Mouse (Mus musculus): ENCODE results near the gene Slc39a7. TPM values are rescaled to one million over a fixed set of nuclear protein-coding genes. Genes with fewer than 3 reads are reported as not detected.

Slc39a7 gene
- polyA plus RNA-seq (2015; fragmentation: Nextera tagmentation; extraction: Ambion mirVana), result 158 and 161 TPM in 2 replicates

GRCm38 (mm10) chr17:34031465-34032173, at the start of gene Slc39a7, which contains the start of gene Rxrb:
TSS of gene Slc39a7 (minus strand) at chr17:34031682.
TSS of gene Rxrb (plus strand) at chr17:34031812.
- peaks cover 52% of the 10 kb centered on the region for H3K36me3 ChIP-seq
- H3K4me3 ChIP-seq, result peak within 1 kb of the TSS; percentile 87
- H3K27me3 ChIP-seq, result no peaks in the 10 kb centered on the region
- H3K4me1 ChIP-seq (replicated peaks), result peaks cover 64% of the 10 kb centered on the region
- H3K27ac ChIP-seq (replicated peaks), result peak within 1 kb of the TSS; percentile 98
- peak within 1 kb of the TSS; percentile 96 for H3K9ac ChIP-seq
- WGBS, result under 1% methylated on average over 81 of the region's 88 CpGs
- H3K9me3 ChIP-seq, result no peaks in the 10 kb centered on the region
- peak; percentile 80 for ATAC-seq (ENCODE audit: low read depth)
- H3K4me2 ChIP-seq, result peak within 1 kb of the TSS; percentile 100

GRCm38 (mm10) chr17:34079621-34080020, 48.1 kb upstream of the Slc39a7 start:
- H3K27ac ChIP-seq (replicated peaks), result no peak overlapping the region
- peaks cover 17% of the 10 kb centered on the region for H3K27me3 ChIP-seq
- H3K4me2 ChIP-seq, result no peak overlapping the region
- WGBS, result 30% methylated on average over 5 of the region's 5 CpGs
- H3K9me3 ChIP-seq, result no peaks in the 10 kb centered on the region
- peaks cover 5% of the 10 kb centered on the region; the same call in 1 of the 2 replicates for H3K4me1 ChIP-seq (replicated peaks)
- no peak overlapping the region for H3K9ac ChIP-seq
- H3K4me3 ChIP-seq, result no peak overlapping the region
- ATAC-seq (ENCODE audit: low read depth), result peak; percentile 86
- no peaks in the 10 kb centered on the region for H3K36me3 ChIP-seq

GRCm38 (mm10) chr17:34079002-34079401, 47.5 kb upstream of the Slc39a7 start:
- WGBS, result 92% methylated on average over 11 of the region's 11 CpGs
- no peak for ATAC-seq (ENCODE audit: low read depth)
- H3K27me3 ChIP-seq, result peaks cover 17% of the 10 kb centered on the region
- no peak overlapping the region for H3K4me2 ChIP-seq
- no peaks in the 10 kb centered on the region for H3K36me3 ChIP-seq
- no peaks in the 10 kb centered on the region for H3K9me3 ChIP-seq
- no peak overlapping the region for H3K9ac ChIP-seq
- no peak overlapping the region for H3K27ac ChIP-seq (replicated peaks)
- no peak overlapping the region for H3K4me3 ChIP-seq
- peaks cover 5% of the 10 kb centered on the region; the same call in 1 of the 2 replicates for H3K4me1 ChIP-seq (replicated peaks)

- H3K4me2 ChIP-seq, result no peak overlapping the region
- H3K9me3 ChIP-seq, result no peaks in the 10 kb centered on the region
- no peak overlapping the region for H3K4me3 ChIP-seq
- H3K27me3 ChIP-seq, result peaks cover 17% of the 10 kb centered on the region
- ATAC-seq (ENCODE audit: low read depth), result no peak
- H3K27ac ChIP-seq (replicated peaks), result no peak overlapping the region
- H3K4me1 ChIP-seq (replicated peaks), result peaks cover 4% of the 10 kb centered on the region; the same call in 1 of the 2 replicates
- 64% methylated on average over 4 of the region's 4 CpGs for WGBS
- no peak overlapping the region for H3K9ac ChIP-seq
- no peaks in the 10 kb centered on the region for H3K36me3 ChIP-seq
These were observed 46.7 kb upstream of the Slc39a7 start for GRCm38 (mm10) chr17:34078148-34078547.

- Histone ChIP-seq H3K27me3 (peaks cover 17% of the 10 kb centered on the region), H3K9ac (no peak overlapping the region), H3K27ac (replicated peaks) (no peak overlapping the region), H3K36me3 (no peaks in the 10 kb centered on the region), H3K4me3 (no peak overlapping the region), H3K9me3 (no peaks in the 10 kb centered on the region), H3K4me2 (no peak overlapping the region), H3K4me1 (replicated peaks) (no peaks in the 10 kb centered on the region)
- 2% methylated on average over 9 of the region's 9 CpGs for WGBS
- no peak for ATAC-seq (ENCODE audit: low read depth)
These were observed 46.1 kb upstream of the Slc39a7 start for GRCm38 (mm10) chr17:34077549-34077948.

- H3K4me1 ChIP-seq (replicated peaks), result no peaks in the 10 kb centered on the region
- no peaks in the 10 kb centered on the region for H3K36me3 ChIP-seq
- H3K27ac ChIP-seq (replicated peaks), result no peak overlapping the region
- H3K9ac ChIP-seq, result no peak overlapping the region
- no peak overlapping the region for H3K4me3 ChIP-seq
- ATAC-seq (ENCODE audit: low read depth), result no peak
- H3K27me3 ChIP-seq, result peaks cover 17% of the 10 kb centered on the region
- no peaks in the 10 kb centered on the region for H3K9me3 ChIP-seq
- no peak overlapping the region for H3K4me2 ChIP-seq
- WGBS, result 47% methylated on average over 7 of the region's 7 CpGs
These were observed 43.8 kb upstream of the Slc39a7 start for GRCm38 (mm10) chr17:34075271-34075670.

GRCm38 (mm10) chr17:34072091-34072490, 40.6 kb upstream of the Slc39a7 start:
- no peak overlapping the region for H3K9ac ChIP-seq
- peaks cover 14% of the 10 kb centered on the region for H3K27me3 ChIP-seq
- H3K27ac ChIP-seq (replicated peaks), result no peak overlapping the region
- WGBS, result 71% methylated on average over 5 of the region's 5 CpGs
- no peak overlapping the region for H3K4me3 ChIP-seq
- no peak overlapping the region for H3K4me2 ChIP-seq
- no peaks in the 10 kb centered on the region for H3K9me3 ChIP-seq
- no peak for ATAC-seq (ENCODE audit: low read depth)
- H3K36me3 ChIP-seq, result no peaks in the 10 kb centered on the region
- H3K4me1 ChIP-seq (replicated peaks), result no peaks in the 10 kb centered on the region

- H3K9me3 ChIP-seq, result no peaks in the 10 kb centered on the region
- peaks cover 10% of the 10 kb centered on the region; the same call in 1 of the 2 replicates for H3K36me3 ChIP-seq
- no peaks in the 10 kb centered on the region for H3K4me1 ChIP-seq (replicated peaks)
- H3K9ac ChIP-seq, result no peak overlapping the region
- H3K4me3 ChIP-seq, result no peak overlapping the region
- no peaks in the 10 kb centered on the region for H3K27me3 ChIP-seq
- no peak for ATAC-seq (ENCODE audit: low read depth)
- 53% methylated on average over 3 of the region's 3 CpGs for WGBS
- no peak overlapping the region for H3K4me2 ChIP-seq
- H3K27ac ChIP-seq (replicated peaks), result no peak overlapping the region
These were observed 37.4 kb upstream of the Slc39a7 start for GRCm38 (mm10) chr17:34068864-34069263.

- H3K36me3 ChIP-seq, result peaks cover 27% of the 10 kb centered on the region; the same call in 1 of the 2 replicates
- H3K4me1 ChIP-seq (replicated peaks), result no peaks in the 10 kb centered on the region
- 82% methylated on average over 7 of the region's 7 CpGs for WGBS
- H3K9ac ChIP-seq, result no peak overlapping the region
- no peaks in the 10 kb centered on the region for H3K9me3 ChIP-seq
- H3K27me3 ChIP-seq, result no peaks in the 10 kb centered on the region
- no peak overlapping the region for H3K4me2 ChIP-seq
- H3K27ac ChIP-seq (replicated peaks), result no peak overlapping the region
- no peak for ATAC-seq (ENCODE audit: low read depth)
- H3K4me3 ChIP-seq, result no peak overlapping the region
These were observed 25.7 kb upstream of the Slc39a7 start for GRCm38 (mm10) chr17:34057224-34057623.

GRCm38 (mm10) chr17:34047404-34048050, 16.0 kb upstream of the Slc39a7 start:
- Histone ChIP-seq H3K9ac (no peak overlapping the region), H3K9me3 (no peaks in the 10 kb centered on the region; the same call in 1 of the 2 replicates), H3K27ac (replicated peaks) (no peak overlapping the region), H3K27me3 (no peaks in the 10 kb centered on the region), H3K4me2 (no peak overlapping the region), H3K4me3 (no peak overlapping the region), H3K36me3 (peaks cover 13% of the 10 kb centered on the region), H3K4me1 (replicated peaks) (no peaks in the 10 kb centered on the region)
- WGBS, result 94% methylated on average over 5 of the region's 5 CpGs
- ATAC-seq (ENCODE audit: low read depth), result no peak

- no peak for ATAC-seq (ENCODE audit: low read depth)
- H3K4me3 ChIP-seq, result no peak overlapping the region
- H3K27me3 ChIP-seq, result no peaks in the 10 kb centered on the region
- H3K9ac ChIP-seq, result no peak overlapping the region
- peaks cover 9% of the 10 kb centered on the region; the same call in 1 of the 2 replicates for H3K4me1 ChIP-seq (replicated peaks)
- 79% methylated on average over 14 of the region's 14 CpGs for WGBS
- H3K27ac ChIP-seq (replicated peaks), result no peak overlapping the region
- H3K36me3 ChIP-seq, result peaks cover 11% of the 10 kb centered on the region
- H3K4me2 ChIP-seq, result no peak overlapping the region
- H3K9me3 ChIP-seq, result no peaks in the 10 kb centered on the region; the same call in 1 of the 2 replicates
These were observed 14.5 kb upstream of the Slc39a7 start for GRCm38 (mm10) chr17:34045941-34046340.
